Mouse (Mus musculus): ENCODE results near the gene Rtl10.

Gene Rtl10

DNA sequence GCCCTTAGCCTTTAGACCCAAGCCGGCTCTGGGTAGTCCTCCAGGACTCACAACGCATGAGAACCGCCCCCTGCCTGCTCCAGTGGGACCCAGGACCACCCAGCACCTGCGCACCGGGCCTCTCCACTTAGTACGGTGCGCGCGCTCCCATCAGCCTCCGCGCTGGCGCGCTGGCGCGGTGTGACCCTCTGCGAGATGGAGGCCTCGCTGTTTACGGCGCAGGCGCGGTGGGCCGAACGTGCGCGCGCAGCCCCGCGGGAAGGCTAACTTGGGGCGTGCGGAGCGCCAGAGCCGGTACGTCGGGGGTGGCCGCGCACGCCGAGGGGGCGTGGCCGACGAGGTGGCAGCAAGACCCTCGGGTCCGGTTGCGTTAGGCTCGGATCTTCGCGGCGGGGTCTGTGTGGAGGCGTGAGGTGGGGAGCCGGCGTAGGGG lies at the start of gene Rtl10, which contains the start of gene Gnb1l:
Gene Rtl10 (plus strand): TSS at position 344 of the 433 bp plus-strand sequence.
Gene Gnb1l (plus strand): TSS at position 156 of the 433 bp plus-strand sequence.
- DNase-seq: peak; percentile 98

DNA sequence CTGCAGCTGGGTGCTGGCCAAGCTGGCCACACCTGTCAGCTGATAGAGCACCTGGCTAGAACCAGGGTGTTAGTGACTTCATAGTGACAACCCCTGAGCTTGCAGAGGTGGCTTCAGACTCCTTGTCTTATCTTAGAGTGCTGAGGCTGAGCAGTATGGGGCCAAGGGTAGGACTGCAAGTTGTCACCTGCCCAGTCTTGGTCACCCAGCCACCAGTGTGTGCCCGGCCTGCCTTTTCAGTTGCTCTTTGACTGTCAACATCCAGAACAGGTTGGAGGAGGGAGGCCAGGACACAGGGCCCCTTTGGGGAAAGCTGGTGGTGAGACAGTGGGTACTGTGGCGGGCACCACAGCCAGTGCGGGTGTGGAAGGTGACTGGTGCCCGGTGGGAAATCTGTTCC lies 49.7 kb upstream of the Rtl10 start:
- no peak for DNase-seq

GRCm38 (mm10) chr16:18451486-18452181 lies 47.1 kb upstream of the Rtl10 start:
- DNase-seq: peak; percentile 19

DNA sequence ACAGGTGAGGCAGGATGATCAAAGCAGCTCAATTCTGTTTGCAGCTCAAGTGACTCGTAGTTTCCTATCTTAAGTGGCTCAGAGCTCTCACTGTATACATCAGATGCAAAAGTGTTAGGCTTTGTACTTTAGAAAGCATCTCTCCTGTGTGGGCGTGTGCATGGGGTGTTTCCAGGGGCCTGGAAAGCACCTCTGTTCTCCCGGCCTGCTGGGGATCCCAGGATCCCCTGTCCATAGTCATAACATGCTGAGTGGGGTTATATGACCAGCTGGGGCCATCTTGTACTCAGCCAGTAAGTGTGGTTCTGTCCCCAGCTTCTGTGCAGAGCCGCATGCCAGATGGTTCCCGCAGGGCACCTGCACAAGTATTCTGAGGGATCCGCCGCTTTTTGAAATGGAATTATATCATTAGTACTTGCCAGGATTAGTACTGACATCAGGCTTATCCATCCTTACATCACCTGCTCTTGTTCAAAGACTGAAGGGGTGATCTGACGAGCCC lies 46.3 kb upstream of the Rtl10 start:
- peak; percentile 20 for DNase-seq

- DNase-seq: peak; percentile 31
Observed at GRCm38 (mm10) chr16:18453846-18454245, 44.9 kb upstream of the Rtl10 start.

DNA sequence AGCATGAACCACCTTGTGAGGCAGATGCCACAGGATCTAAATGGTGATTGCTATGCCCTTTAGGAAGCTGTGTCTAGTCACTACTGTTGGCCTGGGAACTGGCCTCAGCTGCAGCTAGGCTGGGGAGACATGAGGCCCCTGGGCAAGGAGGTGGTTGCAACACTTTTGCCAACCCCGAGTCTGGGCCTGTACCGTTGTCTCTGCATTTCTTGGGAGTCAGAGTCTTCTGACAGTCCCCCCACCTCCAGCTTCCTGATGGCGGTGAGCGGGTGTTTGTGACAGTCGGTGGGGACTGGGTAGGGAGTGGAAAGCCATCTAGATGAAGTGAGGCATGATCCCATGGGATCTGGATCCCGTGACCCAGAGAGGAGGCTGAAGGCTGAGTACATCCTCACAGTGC lies 43.3 kb upstream of the Rtl10 start:
- peak; percentile 47 for DNase-seq

DNA sequence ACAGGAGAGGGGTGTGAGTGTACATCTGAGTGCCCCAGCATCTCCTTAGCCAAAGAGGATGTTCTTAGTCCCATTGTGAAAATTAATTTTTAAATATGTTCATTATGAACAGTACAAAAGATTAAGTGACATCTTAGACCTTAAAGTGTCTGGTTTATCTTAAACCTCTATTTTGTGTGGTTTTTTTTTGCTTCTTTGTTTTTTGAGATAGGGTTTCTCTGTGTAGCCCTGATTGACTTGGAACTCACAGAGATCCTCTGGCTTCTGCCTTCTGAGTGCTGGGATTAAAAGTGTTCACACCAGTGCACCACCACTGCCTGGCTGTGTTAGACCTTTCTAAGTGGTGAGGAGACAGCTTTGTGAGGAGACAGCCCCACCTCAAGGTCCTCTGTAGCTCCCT lies 40.0 kb upstream of the Rtl10 start:
- DNase-seq: no peak

- DNase-seq: peak; percentile 78
Observed at GRCm38 (mm10) chr16:18459335-18459954, 39.3 kb upstream of the Rtl10 start.

DNA sequence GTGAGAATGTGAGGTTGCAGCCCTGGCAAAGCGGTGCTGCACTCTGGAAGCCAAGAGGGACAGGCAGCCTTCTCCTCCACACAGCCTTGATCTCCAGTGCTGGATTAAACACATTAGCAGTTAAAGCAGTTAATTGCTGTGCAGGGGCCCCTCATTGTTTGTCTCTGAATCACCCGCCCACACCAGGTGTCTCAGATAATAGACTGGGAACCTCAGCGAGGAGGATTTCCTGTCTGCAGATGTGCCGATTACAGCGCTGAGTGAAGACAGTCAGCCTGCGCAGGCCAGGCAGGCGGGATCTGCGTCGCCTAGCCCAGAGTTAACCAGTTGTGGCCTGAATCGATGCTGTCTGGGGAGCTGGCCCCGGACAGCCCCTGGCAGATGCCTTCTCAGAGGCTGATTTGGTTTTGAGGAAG lies 38.7 kb upstream of the Rtl10 start:
- peak; percentile 82 for DNase-seq

GRCm38 (mm10) chr16:18460826-18461225 lies 37.9 kb upstream of the Rtl10 start:
- DNase-seq: peak; percentile 51

DNA sequence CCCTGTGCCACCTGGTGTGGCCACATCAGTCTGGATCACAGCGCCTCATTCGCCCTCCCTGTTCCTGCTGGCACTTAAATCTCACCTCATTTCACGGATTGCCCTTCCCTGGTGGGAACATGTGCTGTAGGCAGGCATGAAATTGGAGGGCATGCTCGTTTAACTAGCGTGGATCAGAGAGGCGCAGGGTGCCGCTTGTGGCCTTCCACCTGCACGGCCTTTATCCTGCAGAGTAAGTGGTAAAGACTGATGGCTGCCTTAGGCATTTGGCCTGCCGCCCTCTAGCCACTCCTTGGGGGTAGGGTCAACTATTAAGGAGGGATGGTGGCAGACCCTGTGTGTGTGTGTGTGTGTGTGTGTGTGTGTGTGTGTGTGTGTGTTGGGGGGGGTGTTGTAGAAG lies 36.7 kb upstream of the Rtl10 start:
- peak; percentile 63 for DNase-seq

DNA sequence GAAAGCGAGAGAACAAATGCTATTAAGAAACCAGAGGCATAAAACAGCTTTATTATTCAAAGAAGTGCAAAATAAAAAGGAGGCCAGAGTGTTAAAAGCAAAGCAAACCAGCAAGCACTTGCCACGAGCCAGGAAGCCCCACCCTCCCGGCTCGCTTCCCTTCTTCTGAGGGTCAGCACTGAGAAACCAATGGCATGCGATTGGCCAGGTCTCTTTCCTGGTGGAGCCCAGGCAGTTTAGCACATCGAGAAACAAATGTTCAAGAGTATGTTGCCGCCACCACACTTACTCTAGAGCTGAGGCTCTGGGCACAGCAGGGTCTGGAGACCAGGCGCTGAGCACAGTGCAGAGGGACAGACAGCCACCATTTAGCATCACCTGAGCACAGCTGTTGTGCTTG lies 36.1 kb upstream of the Rtl10 start:
- peak; percentile 62 for DNase-seq

- DNase-seq: peak; percentile 58
Observed at GRCm38 (mm10) chr16:18464271-18464670, 34.4 kb upstream of the Rtl10 start.

DNA sequence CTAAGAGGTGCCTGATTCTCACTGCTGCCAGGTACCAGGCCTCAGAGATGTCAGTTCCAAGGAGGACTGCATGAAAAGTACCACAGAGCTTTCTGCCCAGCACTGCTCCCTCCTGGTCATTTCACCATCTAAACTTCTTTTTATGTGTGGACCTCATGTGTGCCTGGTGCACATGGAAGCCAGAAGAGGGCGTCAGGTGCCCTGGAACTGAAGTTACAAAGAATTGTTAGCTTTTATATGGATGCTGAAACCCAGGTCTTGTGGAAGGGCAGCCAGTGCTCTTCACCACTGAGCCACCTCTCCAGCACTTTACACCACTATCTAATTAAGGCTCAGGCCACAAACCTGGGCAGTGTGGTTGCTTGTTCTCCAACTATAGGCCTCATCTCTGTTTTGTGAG lies 27.9 kb upstream of the Rtl10 start:
- peak; percentile 24 for DNase-seq

GRCm38 (mm10) chr16:18471381-18471955 lies 27.2 kb upstream of the Rtl10 start:
- peak; percentile 29 for DNase-seq

DNA sequence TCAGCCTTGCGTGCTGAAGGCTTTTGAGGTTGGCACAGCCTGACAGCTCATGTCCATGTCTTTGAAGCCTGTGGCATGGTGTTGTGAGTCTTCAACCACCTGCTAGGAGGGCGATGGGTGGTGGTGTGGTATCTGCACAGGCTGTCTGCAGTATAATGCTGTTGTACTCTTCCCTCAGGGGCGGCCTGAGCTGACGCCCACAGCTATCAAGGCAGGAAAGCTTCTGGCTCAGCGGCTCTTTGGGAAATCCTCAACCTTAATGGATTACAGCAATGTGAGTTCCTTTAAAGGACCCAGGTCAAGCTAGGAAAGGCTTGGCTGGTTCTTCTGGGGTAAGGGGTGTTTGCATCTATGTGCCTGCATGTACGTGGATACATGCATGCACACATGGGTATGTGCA lies 26.7 kb upstream of the Rtl10 start:
- no peak for DNase-seq

- DNase-seq: peak; percentile 9
Observed at GRCm38 (mm10) chr16:18472416-18472815, 26.3 kb upstream of the Rtl10 start.

DNA sequence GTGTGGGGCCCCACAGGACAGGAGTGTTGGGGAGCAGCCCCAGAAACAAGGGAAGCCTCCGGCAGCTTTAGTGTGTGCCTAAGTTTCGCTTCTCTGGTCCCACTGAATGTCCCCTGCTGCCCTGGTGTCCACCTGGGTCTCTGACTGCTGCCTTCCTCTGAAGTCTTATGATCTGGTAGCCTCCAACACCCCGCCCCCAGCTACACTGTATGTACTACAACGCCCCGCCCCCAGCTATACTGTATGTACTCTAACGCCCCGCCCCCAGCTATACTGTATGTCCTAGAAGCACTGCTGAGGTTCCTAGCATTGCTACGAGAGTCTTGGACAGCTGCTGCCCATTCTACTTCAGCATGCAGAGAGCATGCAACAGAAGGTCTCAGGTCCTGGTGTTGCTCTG lies 25.7 kb upstream of the Rtl10 start:
- DNase-seq: peak; percentile 77

- DNase-seq: peak; percentile 24
Observed at GRCm38 (mm10) chr16:18474021-18474420, 24.7 kb upstream of the Rtl10 start.

DNA sequence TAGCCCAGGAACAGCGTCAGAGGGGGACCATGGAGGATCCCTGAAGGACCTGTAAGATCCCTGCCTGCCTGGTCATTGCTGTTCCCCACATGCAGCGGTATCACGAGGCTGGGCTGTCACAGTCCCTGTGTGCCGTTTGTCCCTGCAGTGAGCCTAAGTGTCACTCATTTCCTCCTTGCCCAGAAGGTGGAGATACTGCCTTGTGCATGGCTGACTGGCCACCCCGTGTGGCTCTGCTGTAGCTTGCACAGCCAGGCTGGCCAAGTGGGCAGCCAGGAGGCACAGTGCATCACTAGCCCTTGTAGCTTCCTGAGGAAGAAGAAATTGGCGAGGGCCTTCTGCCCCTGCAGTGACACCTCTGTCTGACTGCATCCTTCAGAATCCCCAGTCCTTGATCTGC lies 20.7 kb upstream of the Rtl10 start:
- peak; percentile 11 for DNase-seq

GRCm38 (mm10) chr16:18479667-18480066 lies 19.0 kb upstream of the Rtl10 start:
- peak; percentile 26 for DNase-seq

- peak; percentile 64 for DNase-seq
Observed at GRCm38 (mm10) chr16:18480933-18481485, 17.7 kb upstream of the Rtl10 start.

GRCm38 (mm10) chr16:18482431-18482830 lies 16.3 kb upstream of the Rtl10 start:
- DNase-seq: peak; percentile 5

- peak; percentile 5 for DNase-seq
Observed at GRCm38 (mm10) chr16:18483839-18484238, 14.9 kb upstream of the Rtl10 start.
